Mouse (Mus musculus): ENCODE measurements around the gene Plin2. TPM values are rescaled to one million over a fixed set of nuclear protein-coding genes. Genes with fewer than 3 reads are reported as not detected.
"Not testable (repeated sequence)": the region's sequence is repeated elsewhere in the genome, so short reads cannot be mapped to it uniquely, and the experiment has no call there.

Plin2 gene
- polyA plus RNA-seq, 1 experiment = 416 TPM

DNA sequence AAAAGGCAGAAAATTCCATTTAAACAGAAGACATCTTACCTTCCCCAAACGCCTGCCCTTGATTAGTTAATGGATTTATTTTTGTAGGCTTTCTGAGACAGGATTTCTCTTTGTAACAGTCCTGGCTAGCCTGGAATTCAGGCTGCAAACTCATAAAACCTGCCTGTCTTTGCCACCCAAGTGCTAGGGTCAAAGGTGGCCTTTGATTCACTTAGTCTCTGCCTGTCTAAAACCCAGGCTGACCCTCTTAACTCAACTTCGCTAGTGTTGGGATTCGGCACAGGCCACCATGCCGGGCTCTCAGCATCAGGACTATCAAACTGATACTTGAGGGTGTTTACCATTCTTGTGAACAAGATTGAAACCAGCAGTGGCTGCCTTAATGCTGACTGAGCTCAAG is 38.0 kb downstream of the Plin2 start:
- DNase-seq (ENCODE audit: low read depth) = no peak

DNA sequence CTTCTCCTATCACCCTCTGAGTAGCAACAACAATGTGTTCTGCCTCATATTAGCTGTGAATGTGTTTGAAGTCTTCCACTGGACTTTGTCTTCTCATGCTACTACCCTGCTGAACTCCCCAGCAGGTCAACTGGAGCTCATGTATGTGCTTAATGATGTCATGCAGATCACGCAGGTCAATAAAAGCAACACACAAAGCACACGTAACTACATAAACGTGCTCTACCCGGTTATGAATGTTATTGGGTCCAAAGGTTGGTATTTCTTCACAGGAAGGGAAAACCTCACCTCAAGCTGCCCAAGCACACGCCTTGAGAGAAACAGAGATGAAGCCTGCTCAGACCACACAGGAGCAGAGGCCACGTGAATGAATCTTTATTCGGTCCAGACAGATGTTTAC is 43.4 kb downstream of the Plin2 start:
- not testable (repeated sequence) for DNase-seq (ENCODE audit: low read depth)

DNA sequence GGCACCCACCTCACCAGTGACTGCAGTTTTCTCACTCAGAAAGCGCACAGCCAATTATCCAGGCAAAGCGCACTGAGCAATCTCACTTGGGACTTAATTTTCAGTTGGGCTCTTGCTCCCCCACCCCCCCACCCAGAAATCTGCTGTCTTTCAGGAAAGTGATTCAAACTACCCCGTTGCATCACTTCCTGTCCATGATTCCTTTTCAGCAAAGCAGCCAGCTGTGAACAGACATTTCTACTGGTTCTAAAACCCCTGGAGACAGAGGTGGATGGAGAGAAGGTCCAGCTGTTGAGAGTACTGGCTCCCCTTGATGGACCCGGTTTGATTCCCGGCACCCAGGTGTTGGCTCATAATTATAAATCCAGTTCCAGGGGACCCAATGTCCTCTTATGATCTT is 44.4 kb downstream of the Plin2 start:
- DNase-seq (ENCODE audit: low read depth) = no peak

DNA sequence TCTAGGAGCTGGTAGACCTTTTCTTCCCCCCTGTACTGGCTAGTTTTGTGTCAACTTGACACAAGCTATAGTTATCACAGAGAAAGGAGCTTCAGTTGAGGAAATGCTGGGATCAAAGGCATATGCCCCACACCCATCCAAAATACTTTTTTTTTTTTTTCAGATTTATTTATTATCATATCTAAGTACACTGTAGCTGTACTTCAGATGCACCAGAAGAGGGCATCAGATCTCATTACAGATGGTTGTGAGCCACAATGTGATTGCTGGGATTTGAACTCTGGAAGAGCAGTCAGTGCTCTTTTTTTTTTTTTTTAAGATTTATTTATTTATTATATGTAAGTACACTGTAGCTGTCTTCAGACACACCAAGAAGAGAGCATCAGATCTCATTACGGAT is 47.3 kb downstream of the Plin2 start:
- not testable (repeated sequence) for DNase-seq (ENCODE audit: low read depth)

DNA sequence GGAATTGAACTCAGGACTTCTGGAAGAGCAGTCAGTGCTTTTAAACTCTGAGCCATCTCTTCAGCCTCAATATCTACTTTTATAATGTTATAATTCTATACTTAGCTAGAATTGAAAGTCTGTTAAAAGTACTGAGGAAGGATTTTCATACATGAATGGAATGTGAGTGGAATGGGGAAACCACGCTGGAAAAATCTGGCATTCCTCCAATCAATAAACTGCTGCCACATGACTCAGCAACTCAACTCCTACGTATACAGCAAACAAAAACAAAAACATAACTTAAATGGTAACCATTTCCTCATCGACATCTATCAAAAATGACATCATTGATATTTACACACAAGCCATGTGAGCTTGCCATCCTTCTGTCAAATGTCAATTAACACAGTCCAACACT is 47.7 kb downstream of the Plin2 start:
- no peak for DNase-seq (ENCODE audit: low read depth)

DNA sequence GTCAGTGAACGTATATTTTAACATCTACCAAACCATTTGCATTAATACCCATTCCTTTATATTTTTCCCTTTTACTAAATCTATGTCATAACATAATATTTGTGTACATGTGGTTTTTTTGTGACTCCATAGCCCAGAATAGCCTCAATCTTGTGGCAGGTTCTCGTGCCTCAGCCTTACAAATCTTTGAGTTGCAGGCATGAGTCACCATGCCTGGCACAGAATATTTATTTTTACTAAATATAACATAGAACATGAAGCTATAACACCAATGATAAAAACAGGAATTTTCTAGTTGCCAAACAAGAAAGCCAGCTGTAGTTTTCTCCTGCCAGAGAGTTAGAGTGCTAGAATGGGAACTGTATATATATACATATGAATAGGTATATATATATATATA is 49.4 kb downstream of the Plin2 start:
- no peak for DNase-seq (ENCODE audit: low read depth)

DNA sequence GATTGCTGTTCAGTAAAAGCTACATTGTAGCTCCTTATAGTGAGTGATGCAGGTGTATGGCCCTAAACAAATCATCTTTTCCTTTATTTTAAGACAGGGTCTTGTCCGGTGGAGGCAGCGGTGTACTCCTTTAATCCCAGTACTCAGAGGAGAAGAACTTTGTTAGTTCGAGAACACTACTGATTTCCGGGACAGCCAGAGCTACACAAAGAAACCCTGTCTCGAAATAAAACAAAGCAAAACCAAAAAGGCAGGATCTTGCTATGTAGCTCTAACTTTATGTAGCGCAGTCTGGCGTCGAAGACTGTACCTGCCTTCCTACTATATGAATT is 57.6 kb downstream of the Plin2 start:
- no peak for DNase-seq (ENCODE audit: low read depth)

DNA sequence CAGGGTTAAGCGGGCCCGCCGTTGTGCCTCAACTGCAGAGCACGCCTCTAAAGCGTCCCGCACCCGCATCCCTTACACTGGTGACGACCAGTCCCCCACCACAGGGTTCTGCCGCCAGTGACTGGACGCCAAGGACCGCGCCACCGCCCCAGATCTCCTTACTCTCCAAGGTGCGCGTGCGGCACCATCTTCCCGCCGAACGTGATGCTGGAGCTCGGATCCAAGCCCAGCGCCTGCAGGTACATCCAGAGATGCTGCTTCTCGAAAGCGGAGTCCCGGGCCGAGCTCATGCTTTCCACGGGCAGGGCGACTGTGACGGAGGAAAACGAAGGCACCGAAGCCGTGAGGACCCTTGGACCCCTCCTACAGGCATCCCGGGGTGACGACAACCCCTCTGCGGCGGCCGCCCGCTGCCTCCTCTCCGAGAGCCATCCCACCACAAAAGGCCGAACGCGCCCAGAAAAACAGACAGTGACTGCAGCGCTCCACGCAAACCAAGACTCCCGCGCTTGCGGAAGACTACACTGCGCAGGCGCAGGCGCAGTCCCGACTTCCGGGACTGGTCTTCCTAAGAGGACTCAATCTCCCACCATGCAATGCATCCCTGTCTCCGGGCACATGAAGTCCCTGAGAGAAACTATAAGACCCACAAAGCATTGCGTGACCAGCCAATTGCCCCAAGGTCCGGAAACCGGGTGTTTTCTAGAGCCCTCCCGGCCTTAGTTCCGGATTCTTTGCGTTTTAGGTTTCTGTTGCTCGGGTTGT is 58.2 kb downstream of the Plin2 start, which contains the start of gene Haus6:
Gene Haus6 (minus strand): TSS at position 532 of the 765 bp plus-strand sequence.
- DNase-seq (ENCODE audit: low read depth) = peak; percentile 84

Other genes starting within 250 kb of the Plin2 start
- gene Saxo1, start 111.7 kb downstream of the Plin2 start, polyA plus RNA-seq (2012; rRNA removed) = 0.28 and 0.34 TPM in 2 replicates
- 46.5 and 59.7 TPM in 2 replicates for gene Rraga, start 94.4 kb downstream of the Plin2 start, polyA plus RNA-seq (2012; rRNA removed)
- gene Haus6, start 58.0 kb downstream of the Plin2 start, polyA plus RNA-seq (2012; rRNA removed) = 3.8 and 5.7 TPM in 2 replicates
- 6.8 and 8.4 TPM in 2 replicates for gene Dennd4c, start 78.5 kb upstream of the Plin2 start, polyA plus RNA-seq (2012; rRNA removed)
- gene Rps6, start 187.4 kb upstream of the Plin2 start, polyA plus RNA-seq (2012; rRNA removed) = 582 and 658 TPM in 2 replicates
- 17.0 and 24.9 TPM in 2 replicates for gene Acer2, start 204.3 kb upstream of the Plin2 start, polyA plus RNA-seq (2012; rRNA removed)